Mouse (Mus musculus) heart, embryonic 15.5 days (tissue): ENCODE measurements around the gene Rere. TPM values are rescaled to one million over a fixed set of nuclear protein-coding genes. Genes with fewer than 3 reads are reported as not detected.

Experiments
- ATAC-seq: fragments of 200-750 bp; cut with Nextera tagmentation; replicated peaks from 2 replicates; pipeline ENCODE4 v1.8.0; 2017; ENCODE audit warnings: low read depth, moderate TSS enrichment; ENCODE audit not compliant: insufficient number of reproducible peaks, insufficient read depth, low FRiP score
- H3K27ac ChIP-seq: fragments of 300-500 bp; sonication (generic); 2 replicates; pipeline ENCODE4 v1.5.1; 2015; ENCODE audit warnings: mild to moderate bottlenecking, inconsistent platforms
- H3K27me3 ChIP-seq: fragments of 300-500 bp; sonication (generic); 2 replicates; pipeline ENCODE4 v1.6.1; 2015; ENCODE audit warnings: inconsistent platforms
- H3K36me3 ChIP-seq: fragments of 300-500 bp; sonication (generic); 2 replicates; pipeline ENCODE4 v1.6.1; 2015; ENCODE audit warnings: mild to moderate bottlenecking, inconsistent platforms
- H3K4me1 ChIP-seq: fragments of 300-500 bp; sonication (generic); replicated peaks from 2 replicates; pipeline ENCODE4 v1.6.1; 2015; ENCODE audit warnings: inconsistent platforms
- H3K4me2 ChIP-seq: fragments of 300-500 bp; sonication (generic); 2 replicates; pipeline ENCODE4 v1.6.1; 2015; ENCODE audit warnings: inconsistent platforms, mild to moderate bottlenecking, moderate library complexity
- H3K4me3 ChIP-seq: fragments of 300-500 bp; sonication (generic); 2 replicates; pipeline ENCODE4 v1.5.1; 2015; ENCODE audit warnings: mild to moderate bottlenecking, inconsistent platforms
- H3K9ac ChIP-seq: fragments of 300-500 bp; sonication (generic); 2 replicates; pipeline ENCODE4 v1.6.1; 2015; ENCODE audit warnings: mild to moderate bottlenecking, inconsistent platforms
- H3K9me3 ChIP-seq: fragments of 300-500 bp; sonication (generic); replicated peaks from 2 replicates; pipeline ENCODE4 v1.6.1; 2016; ENCODE audit warnings: inconsistent platforms
- WGBS: fragments of 180-500 bp; shearing (Covaris S2); methylation state at CpG from one replicate; pipeline ENCODE4 v1.1.7; 2015; ENCODE audit warnings: mixed read lengths; 5-methylcytosine and 5-hydroxymethylcytosine counted together
- polyA plus RNA-seq: library from polyadenylated mRNA; unstranded; fragments of >200 nt; fragmentation: Nextera tagmentation; extraction: Ambion mirVana; gene quantifications from 2 replicates; pipeline ENCODE4 v1.2.1, GENCODE M21; 2015

The Rere gene
- polyA plus RNA-seq, 1 experiment from 2014 or later = 17.6 TPM

GRCm38 (mm10) chr4:150446617-150447016, 165.2 kb downstream of the Rere start:
- H3K4me2 ChIP-seq = no peak overlapping the region
- no peak overlapping the region for H3K9ac ChIP-seq
- peaks cover 64% of the 10 kb centered on the region for H3K4me1 ChIP-seq
- WGBS = 42% methylated on average over 4 of the region's 4 CpGs
- no peak overlapping the region for H3K4me3 ChIP-seq
- ATAC-seq = peak; percentile 85; the same call in 1 of the 2 replicates
- no peaks in the 10 kb centered on the region for H3K36me3 ChIP-seq
- H3K9me3 ChIP-seq = no peaks in the 10 kb centered on the region
- peak overlapping the region; percentile 74 for H3K27ac ChIP-seq
- no peaks in the 10 kb centered on the region for H3K27me3 ChIP-seq

DNA sequence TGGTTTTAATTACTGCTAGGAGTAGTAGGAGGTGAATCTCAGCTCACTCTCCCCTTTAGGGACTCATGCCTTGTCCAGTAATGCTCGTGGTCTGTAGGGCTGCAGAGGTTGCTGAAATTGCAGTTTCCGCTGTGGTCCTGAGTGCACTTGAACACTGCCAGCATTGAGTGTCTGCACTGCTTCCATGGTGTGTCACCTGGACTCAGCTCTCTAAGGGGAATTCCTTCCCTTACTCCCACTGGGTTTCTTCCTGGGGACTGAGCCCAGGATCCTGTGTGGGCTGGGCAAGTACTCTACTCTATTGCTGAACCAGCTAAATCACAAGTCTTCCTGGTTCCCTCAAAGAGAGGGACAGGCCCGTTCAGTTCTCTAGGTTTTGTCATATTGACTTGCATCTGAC, 166.1 kb downstream of the Rere start:
- Histone ChIP-seq H3K9ac (no peak overlapping the region), H3K9me3 (no peaks in the 10 kb centered on the region), H3K4me2 (no peak overlapping the region), H3K4me1 (peaks cover 67% of the 10 kb centered on the region), H3K4me3 (no peak overlapping the region), H3K27me3 (no peaks in the 10 kb centered on the region), H3K27ac (peak overlapping the region; percentile 5; the same call in 1 of the 2 replicates), H3K36me3 (no peaks in the 10 kb centered on the region)
- ATAC-seq = no peak
- 73% methylated on average over 3 of the region's 3 CpGs for WGBS

- Histone ChIP-seq H3K4me3 (no peak overlapping the region), H3K9ac (no peak overlapping the region), H3K4me1 (peaks cover 70% of the 10 kb centered on the region), H3K9me3 (no peaks in the 10 kb centered on the region), H3K4me2 (no peak overlapping the region), H3K27me3 (no peaks in the 10 kb centered on the region), H3K27ac (0 out of 2 replicates have a peak overlapping the region, but pooled peaks have one; percentile 7), H3K36me3 (no peaks in the 10 kb centered on the region)
- 53% methylated on average over 1 of the region's 1 CpGs for WGBS
- ATAC-seq = no peak
These were observed 167.0 kb downstream of the Rere start for GRCm38 (mm10) chr4:150448433-150448832.

DNA sequence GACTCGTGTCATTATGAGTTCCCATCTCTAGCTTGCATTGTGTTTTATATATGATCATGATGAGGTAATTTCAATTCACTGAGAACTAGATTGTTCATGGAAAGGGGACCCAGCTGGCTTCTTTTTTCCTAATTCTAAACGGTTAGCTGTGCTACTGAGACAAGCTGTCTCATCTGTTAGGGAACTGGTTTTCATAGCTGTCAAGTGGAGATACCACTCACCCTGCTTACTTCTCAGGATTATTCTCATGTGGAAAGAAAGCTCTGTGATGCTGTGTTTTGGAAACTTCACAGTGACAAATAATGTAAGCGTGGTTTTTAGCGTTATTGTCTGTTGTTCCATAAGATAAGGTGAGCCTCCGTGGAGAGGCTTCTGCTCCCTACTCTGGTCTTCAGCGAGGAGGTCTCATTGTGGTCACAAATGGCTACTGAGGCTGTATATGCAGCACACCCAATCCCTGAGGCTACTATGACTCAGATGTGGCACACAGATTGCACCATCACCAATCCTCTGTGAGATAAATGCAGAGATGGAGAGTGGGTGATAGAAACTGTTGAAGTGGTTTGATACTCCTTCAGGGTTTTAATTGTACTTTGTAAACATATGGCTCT, 168.7 kb downstream of the Rere start:
- Histone ChIP-seq H3K4me2 (no peak overlapping the region), H3K4me3 (no peak overlapping the region), H3K36me3 (no peaks in the 10 kb centered on the region), H3K4me1 (peaks cover 69% of the 10 kb centered on the region), H3K9me3 (no peaks in the 10 kb centered on the region), H3K9ac (no peak overlapping the region), H3K27me3 (no peaks in the 10 kb centered on the region), H3K27ac (no peak overlapping the region)
- ATAC-seq = no peak
- WGBS = 60% methylated on average over 6 of the region's 6 CpGs

GRCm38 (mm10) chr4:150452155-150452847, 170.9 kb downstream of the Rere start:
- no peaks in the 10 kb centered on the region for H3K9me3 ChIP-seq
- H3K4me1 ChIP-seq = peaks cover 62% of the 10 kb centered on the region
- WGBS = 66% methylated on average over 11 of the region's 11 CpGs
- H3K4me3 ChIP-seq = no peak overlapping the region
- H3K4me2 ChIP-seq = no peak overlapping the region
- H3K27ac ChIP-seq = no peak overlapping the region
- H3K9ac ChIP-seq = no peak overlapping the region
- no peaks in the 10 kb centered on the region for H3K36me3 ChIP-seq
- no peak for ATAC-seq
- no peaks in the 10 kb centered on the region for H3K27me3 ChIP-seq

DNA sequence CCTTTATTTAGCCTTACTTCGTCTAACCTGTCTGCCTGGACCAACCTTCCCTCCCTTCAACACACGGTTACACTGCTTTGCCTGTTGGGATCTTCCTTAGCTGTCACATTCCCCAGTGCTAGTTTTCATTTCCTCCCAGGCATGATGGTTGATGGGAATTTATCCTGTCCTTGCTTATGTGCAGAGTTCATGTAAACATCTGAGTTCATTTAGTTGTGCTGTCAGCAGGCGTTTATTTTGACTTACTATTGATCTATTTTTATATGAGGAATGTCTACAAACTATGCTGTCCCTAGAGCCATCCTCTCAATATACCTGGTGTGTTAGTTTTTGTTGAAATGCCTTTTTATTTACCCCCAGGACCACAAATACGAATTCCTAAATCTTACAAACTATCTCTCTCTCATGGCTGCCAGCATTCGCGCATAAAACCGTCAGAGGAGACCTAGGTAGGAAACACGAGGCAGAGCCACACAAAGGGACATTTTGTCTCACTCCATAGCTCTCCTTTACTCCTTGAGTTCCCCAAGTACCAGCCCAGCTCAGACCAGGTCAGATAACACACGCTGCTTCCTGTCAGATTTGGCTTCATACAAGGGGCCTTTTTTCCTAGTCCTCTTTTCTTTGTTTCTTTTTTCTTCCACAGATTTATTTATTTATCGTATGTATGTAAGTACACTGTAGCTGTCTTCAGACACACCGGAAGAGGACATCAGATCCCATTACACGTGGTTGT, 173.3 kb downstream of the Rere start:
- H3K4me3 ChIP-seq = no peak overlapping the region
- no peaks in the 10 kb centered on the region for H3K36me3 ChIP-seq
- no peaks in the 10 kb centered on the region for H3K27me3 ChIP-seq
- ATAC-seq = no peak
- H3K4me2 ChIP-seq = no peak overlapping the region
- peak overlapping the region; percentile 32; the same call in 1 of the 2 replicates for H3K27ac ChIP-seq
- WGBS = 43% methylated on average over 12 of the region's 12 CpGs
- peaks cover 72% of the 10 kb centered on the region for H3K4me1 ChIP-seq
- H3K9me3 ChIP-seq = no peaks in the 10 kb centered on the region
- H3K9ac ChIP-seq = no peak overlapping the region

- H3K9ac ChIP-seq = no peak overlapping the region
These were observed 174.3 kb downstream of the Rere start for GRCm38 (mm10) chr4:150455750-150456149.

GRCm38 (mm10) chr4:150456452-150456851, 175.0 kb downstream of the Rere start:
- peaks cover 76% of the 10 kb centered on the region for H3K4me1 ChIP-seq
- no peak overlapping the region for H3K9ac ChIP-seq
- ATAC-seq = no peak
- H3K27ac ChIP-seq = no peak overlapping the region
- H3K36me3 ChIP-seq = no peaks in the 10 kb centered on the region
- H3K9me3 ChIP-seq = no peaks in the 10 kb centered on the region
- no peak overlapping the region for H3K4me3 ChIP-seq
- H3K27me3 ChIP-seq = no peaks in the 10 kb centered on the region
- no peak overlapping the region for H3K4me2 ChIP-seq
- WGBS = 77% methylated on average over 7 of the region's 7 CpGs

More at GRCm38 (mm10) chr4:150455750-150456149, 174.3 kb downstream of the Rere start:
- 84% methylated on average over 1 of the region's 1 CpGs for WGBS
- H3K4me3 ChIP-seq = no peak overlapping the region
- no peak for ATAC-seq
- H3K27ac ChIP-seq = no peak overlapping the region
- H3K27me3 ChIP-seq = no peaks in the 10 kb centered on the region
- H3K36me3 ChIP-seq = no peaks in the 10 kb centered on the region
- H3K9me3 ChIP-seq = no peaks in the 10 kb centered on the region
- H3K4me2 ChIP-seq = no peak overlapping the region
- peaks cover 69% of the 10 kb centered on the region for H3K4me1 ChIP-seq

- Histone ChIP-seq H3K4me1 (peaks cover 80% of the 10 kb centered on the region), H3K9me3 (no peaks in the 10 kb centered on the region), H3K4me3 (no peak overlapping the region), H3K36me3 (no peaks in the 10 kb centered on the region), H3K9ac (no peak overlapping the region), H3K4me2 (no peak overlapping the region), H3K27me3 (no peaks in the 10 kb centered on the region), H3K27ac (no peak overlapping the region; the same call in 1 of the 2 replicates)
- no peak for ATAC-seq
- 71% methylated on average over 2 of the region's 2 CpGs for WGBS
These were observed 175.4 kb downstream of the Rere start for GRCm38 (mm10) chr4:150456886-150457285.

DNA sequence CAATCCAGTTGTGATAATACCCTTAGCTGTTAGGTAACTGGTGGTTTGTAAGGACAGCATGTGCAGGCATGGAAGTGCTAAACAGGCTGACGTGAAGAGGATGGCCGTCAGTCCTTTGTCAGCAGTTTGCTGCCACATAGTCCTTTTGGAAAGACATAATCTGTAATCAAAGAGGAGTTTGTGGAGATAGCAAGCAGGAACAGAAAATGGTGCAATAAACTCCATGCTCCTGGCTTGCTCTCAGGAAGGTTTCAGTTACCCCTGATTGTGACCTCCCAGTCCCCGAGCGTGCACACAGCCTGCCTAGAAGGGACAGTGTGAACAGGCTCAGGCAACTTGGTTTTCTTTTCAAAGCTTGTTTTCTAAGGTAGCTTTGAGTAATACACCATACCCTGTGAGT, 175.9 kb downstream of the Rere start:
- Histone ChIP-seq H3K9ac (no peak overlapping the region), H3K4me2 (no peak overlapping the region), H3K36me3 (no peaks in the 10 kb centered on the region), H3K4me1 (peaks cover 79% of the 10 kb centered on the region), H3K4me3 (no peak overlapping the region), H3K9me3 (no peaks in the 10 kb centered on the region), H3K27me3 (no peaks in the 10 kb centered on the region), H3K27ac (peak overlapping the region; percentile 2; the same call in 1 of the 2 replicates)
- 51% methylated on average over 4 of the region's 4 CpGs for WGBS
- ATAC-seq = no peak

DNA sequence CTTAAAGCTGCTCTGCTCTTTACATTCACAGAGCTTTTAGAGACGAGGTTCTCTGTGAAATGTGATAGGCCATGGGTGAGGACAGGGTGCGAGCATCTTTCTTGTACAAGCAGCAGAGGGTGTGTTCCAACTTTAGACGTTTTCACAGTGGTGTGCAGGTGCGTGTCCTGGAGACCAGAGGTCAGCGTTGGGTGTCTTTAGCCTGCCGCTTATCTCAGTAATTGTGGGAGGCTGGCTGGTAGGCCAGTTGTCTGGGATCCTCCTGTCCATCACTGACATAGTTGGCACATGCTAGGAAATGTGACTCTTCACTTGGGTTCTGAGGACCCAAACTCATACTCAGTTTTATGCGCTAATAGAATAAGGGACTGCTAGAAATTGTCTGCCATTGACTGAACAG, 176.3 kb downstream of the Rere start:
- 59% methylated on average over 7 of the region's 7 CpGs for WGBS
- no peak for ATAC-seq
- H3K9me3 ChIP-seq = no peaks in the 10 kb centered on the region
- H3K4me1 ChIP-seq = peaks cover 80% of the 10 kb centered on the region
- H3K36me3 ChIP-seq = no peaks in the 10 kb centered on the region
- H3K4me3 ChIP-seq = no peak overlapping the region
- H3K4me2 ChIP-seq = no peak overlapping the region
- H3K9ac ChIP-seq = no peak overlapping the region
- no peaks in the 10 kb centered on the region for H3K27me3 ChIP-seq
- H3K27ac ChIP-seq = 0 out of 2 replicates have a peak overlapping the region, but pooled peaks have one; percentile 2
